Mouse (Mus musculus) forebrain, embryonic 14.5 days (tissue): ENCODE results near the gene Etv3. TPM values are rescaled to one million over a fixed set of nuclear protein-coding genes. Genes with fewer than 3 reads are reported as not detected.

Source experiments
- ATAC-seq: fragments of 200-750 bp; cut with Nextera tagmentation; 2 replicates; pipeline ENCODE4 v1.8.0; 2017; ENCODE audit warnings: mild to moderate bottlenecking, moderate library complexity
- DNase-seq: peaks from one replicate; pipeline ENCODE4 v3.0.0-alpha.2; 2015; ENCODE audit warnings: low spot score
- H3K27ac ChIP-seq: fragments of 300-500 bp; sonication (generic); 2 replicates; pipeline ENCODE4 v1.5.1; 2014; ENCODE audit warnings: low read depth, mild to moderate bottlenecking, control low read depth, low read length, moderate library complexity
- H3K27me3 ChIP-seq: fragments of 300-500 bp; sonication (generic); replicated peaks from 2 replicates; pipeline ENCODE4 v1.6.1; 2014; ENCODE audit warnings: low read length, control low read depth, mixed read lengths; ENCODE audit not compliant: control insufficient read depth, insufficient read depth
- H3K36me3 ChIP-seq: fragments of 300-500 bp; sonication (generic); 2 replicates; pipeline ENCODE4 v1.6.1; 2014; ENCODE audit warnings: low read length, control low read depth; ENCODE audit not compliant: control insufficient read depth, insufficient read depth
- H3K4me1 ChIP-seq: fragments of 300-500 bp; sonication (generic); 2 replicates; pipeline ENCODE4 v1.6.1; 2014; ENCODE audit warnings: antibody characterized with exemption, low read length, control low read depth; ENCODE audit not compliant: control insufficient read depth, insufficient read depth
- H3K4me2 ChIP-seq: fragments of 300-500 bp; sonication (generic); 2 replicates; pipeline ENCODE4 v1.6.1; 2014; ENCODE audit warnings: mild to moderate bottlenecking, control low read depth, low read length
- H3K4me3 ChIP-seq: fragments of 300-500 bp; sonication (generic); 2 replicates; pipeline ENCODE4 v1.5.1; 2014; ENCODE audit warnings: low read depth, low read length, control low read depth
- H3K9ac ChIP-seq: fragments of 300-500 bp; sonication (generic); 2 replicates; pipeline ENCODE4 v1.6.1; 2014; ENCODE audit warnings: mild to moderate bottlenecking, low read length, control low read depth, moderate library complexity
- H3K9me3 ChIP-seq: fragments of 300-500 bp; sonication (generic); replicated peaks from 2 replicates; pipeline ENCODE4 v1.6.1; 2016; ENCODE audit warnings: low read length, control low read depth, mixed read lengths; ENCODE audit not compliant: control insufficient read depth
- WGBS: fragments of 180-500 bp; shearing (Covaris S2); extraction: QIAGEN DNeasy Blood & Tissue Kit; methylation state at CpG from one replicate; pipeline ENCODE4 v1.1.7; 2014; 5-methylcytosine and 5-hydroxymethylcytosine counted together
- polyA plus RNA-seq: library from polyadenylated mRNA; unstranded; fragments of >200 nt; fragmentation: Nextera tagmentation; extraction: Ambion mirVana; gene quantifications from 2 replicates; pipeline ENCODE4 v1.2.1, GENCODE M21; 2014

Gene Etv3
- polyA plus RNA-seq, 1 experiment from 2014 or later, result 5.5 TPM

DNA sequence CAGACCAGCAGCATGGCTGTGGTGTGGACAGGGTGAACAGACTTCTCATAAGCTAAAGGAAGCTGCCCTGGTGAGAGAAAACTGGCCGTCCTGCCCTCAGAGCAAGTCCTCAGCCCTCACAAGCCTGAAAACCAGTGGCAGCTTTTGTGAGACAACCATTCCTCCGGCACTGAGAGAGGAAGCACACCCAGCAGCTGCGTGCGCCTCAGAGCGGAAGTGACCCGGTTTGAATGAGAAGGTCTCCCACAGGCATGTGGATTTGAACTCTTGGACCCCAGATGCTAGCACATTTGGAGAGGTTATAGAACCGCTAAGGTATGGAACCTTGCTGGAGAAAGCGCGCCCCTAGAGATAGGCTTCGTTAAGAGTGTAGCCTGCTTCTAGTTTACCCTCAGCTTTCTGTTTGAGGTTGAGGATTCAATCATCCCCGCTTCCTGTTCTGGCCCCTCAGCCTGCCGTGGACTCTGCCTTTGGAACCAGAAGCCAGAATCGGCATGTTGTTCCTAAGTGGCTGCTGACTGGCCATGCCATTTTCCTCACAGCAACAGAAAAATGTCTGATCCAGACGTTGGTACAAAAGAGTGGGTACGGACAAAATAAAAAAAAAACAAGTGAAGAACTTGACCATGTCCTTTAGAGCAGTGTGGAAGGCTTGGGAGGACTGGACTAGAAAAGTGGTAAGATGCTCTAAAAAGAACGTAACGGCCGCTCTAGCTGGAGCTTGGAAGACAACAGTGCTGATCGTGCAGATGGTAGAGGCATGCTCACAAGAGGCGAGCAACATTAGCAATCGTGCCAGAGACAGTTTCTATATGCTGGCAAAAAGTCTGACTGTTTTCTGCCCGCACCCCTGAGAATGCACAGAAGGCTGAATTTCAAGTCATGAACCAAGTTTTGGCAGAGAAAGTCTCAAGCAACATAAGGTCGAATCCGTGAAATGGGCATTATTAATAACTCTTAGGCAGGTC lies 24.8 kb upstream of the Etv3 start:
- H3K4me3 ChIP-seq, result no peak overlapping the region
- H3K27ac ChIP-seq, result no peak overlapping the region
- no peaks in the 10 kb centered on the region for H3K9me3 ChIP-seq
- H3K9ac ChIP-seq, result no peak overlapping the region
- H3K4me1 ChIP-seq, result no peaks in the 10 kb centered on the region
- no peaks in the 10 kb centered on the region for H3K27me3 ChIP-seq
- 82% methylated on average over 24 of the region's 24 CpGs for WGBS
- ATAC-seq (no peak), DNase-seq (no peak)
- no peak overlapping the region for H3K4me2 ChIP-seq
- H3K36me3 ChIP-seq, result no peaks in the 10 kb centered on the region

DNA sequence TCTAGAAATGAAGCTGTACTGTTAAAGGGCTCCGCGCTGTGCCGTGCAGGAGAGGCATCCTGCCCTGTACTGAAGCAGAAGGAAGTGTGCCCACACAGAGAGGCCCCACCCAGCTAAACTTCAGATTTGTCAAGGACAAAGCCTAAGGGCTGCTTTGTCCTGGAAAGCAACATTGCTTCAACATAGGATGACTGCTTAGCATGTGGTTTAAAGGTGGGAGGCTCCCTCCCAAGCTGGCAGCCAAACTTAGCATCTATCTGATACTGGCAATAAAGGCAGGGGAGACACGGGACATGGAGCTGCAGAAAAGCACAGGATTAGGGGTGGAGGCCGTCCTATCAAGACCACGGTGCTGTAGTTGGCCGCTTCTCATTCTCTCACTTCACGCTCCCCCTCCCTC lies 24.1 kb upstream of the Etv3 start:
- H3K4me2 ChIP-seq, result no peak overlapping the region
- 57% methylated on average over 8 of the region's 8 CpGs for WGBS
- no peak overlapping the region for H3K27ac ChIP-seq
- no peaks in the 10 kb centered on the region for H3K27me3 ChIP-seq
- H3K4me1 ChIP-seq, result no peaks in the 10 kb centered on the region
- DNase-seq (no peak), ATAC-seq (no peak)
- no peak overlapping the region for H3K9ac ChIP-seq
- H3K9me3 ChIP-seq, result no peaks in the 10 kb centered on the region
- H3K4me3 ChIP-seq, result no peak overlapping the region
- H3K36me3 ChIP-seq, result no peaks in the 10 kb centered on the region

DNA sequence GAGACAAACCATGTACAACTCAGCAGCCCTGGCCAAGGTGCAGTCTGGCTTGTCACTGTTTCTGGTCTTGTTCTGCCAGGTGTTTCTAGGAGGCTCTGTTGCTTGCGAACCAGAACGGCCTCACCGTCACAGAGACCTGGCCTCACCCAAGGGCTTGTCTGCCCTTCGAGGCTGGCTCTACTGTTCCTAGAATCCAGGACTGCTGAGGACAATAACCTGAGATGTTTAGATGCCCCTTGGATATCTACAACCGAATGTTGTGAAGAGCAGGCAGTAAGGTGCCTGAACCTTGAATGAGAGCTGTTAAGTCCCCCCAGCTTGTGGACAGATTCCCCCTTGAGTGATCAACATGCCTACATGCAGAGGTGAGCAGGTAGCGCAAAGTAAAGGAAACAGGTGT lies 22.4 kb upstream of the Etv3 start:
- Histone ChIP-seq H3K27me3 (no peaks in the 10 kb centered on the region), H3K4me2 (no peak overlapping the region), H3K27ac (no peak overlapping the region), H3K4me3 (no peak overlapping the region), H3K9ac (no peak overlapping the region), H3K4me1 (no peaks in the 10 kb centered on the region), H3K9me3 (no peaks in the 10 kb centered on the region), H3K36me3 (no peaks in the 10 kb centered on the region)
- no peak for ATAC-seq
- no peak for DNase-seq
- 91% methylated on average over 6 of the region's 6 CpGs for WGBS

DNA sequence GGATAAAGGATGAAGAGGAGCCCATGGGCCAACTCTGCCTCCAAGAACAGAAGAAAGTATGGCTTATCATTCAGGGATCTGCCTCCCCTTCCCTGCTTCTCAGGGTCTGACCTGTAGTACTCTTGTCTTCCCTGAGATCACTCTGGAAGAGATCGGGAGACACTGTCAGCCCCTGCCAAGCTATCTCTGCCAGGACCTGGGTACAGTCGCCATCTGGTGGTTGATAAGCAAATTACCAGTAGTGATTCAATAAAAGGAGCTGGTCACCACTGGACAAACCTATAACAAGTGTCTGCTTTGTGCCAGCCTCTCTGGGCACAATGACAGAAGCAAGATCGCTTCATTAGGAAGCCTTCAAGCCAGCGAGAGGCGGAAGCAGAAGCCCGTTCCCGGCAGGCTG lies 20.9 kb upstream of the Etv3 start:
- Histone ChIP-seq H3K4me1 (no peaks in the 10 kb centered on the region), H3K9ac (no peak overlapping the region), H3K27ac (no peak overlapping the region), H3K27me3 (no peaks in the 10 kb centered on the region), H3K4me2 (no peak overlapping the region), H3K36me3 (no peaks in the 10 kb centered on the region), H3K4me3 (no peak overlapping the region), H3K9me3 (no peaks in the 10 kb centered on the region)
- DNase-seq (peak; percentile 71), ATAC-seq (peak; percentile 62)
- WGBS, result 14% methylated on average over 7 of the region's 7 CpGs

DNA sequence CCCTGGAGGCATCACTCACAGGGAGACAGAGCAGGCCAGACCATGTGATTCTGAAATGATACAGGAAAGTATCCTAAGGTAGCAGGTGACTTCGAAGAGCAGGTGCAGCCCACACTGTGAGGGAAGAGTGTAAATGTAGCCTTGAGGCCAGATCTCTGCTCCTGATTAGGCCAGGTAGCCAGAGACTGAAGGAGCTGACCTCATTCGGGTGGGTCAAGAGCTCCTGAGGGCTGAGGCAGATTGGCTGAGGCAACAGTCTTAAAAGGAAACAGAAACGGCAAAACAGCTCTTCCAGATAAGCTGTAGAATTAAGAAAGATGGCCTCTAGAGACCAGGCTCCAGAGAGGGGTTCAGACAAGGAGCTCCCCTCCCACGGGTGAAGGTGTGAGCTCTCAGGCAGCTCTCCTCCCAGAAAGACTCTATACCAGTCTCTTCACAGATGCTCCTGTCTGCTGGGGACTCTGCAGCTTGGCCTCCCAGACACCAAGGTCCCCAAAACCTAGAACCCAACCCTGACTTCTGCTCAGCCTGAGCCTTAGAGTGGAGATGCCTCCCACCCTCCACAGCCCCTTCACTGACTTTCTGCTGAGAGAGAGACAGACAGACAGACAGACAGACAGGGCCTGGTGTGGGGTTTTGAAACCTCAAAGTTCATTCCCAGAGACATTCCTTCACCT lies 20.3 kb upstream of the Etv3 start:
- Histone ChIP-seq H3K36me3 (no peaks in the 10 kb centered on the region), H3K9ac (no peak overlapping the region), H3K27ac (no peak overlapping the region), H3K4me2 (no peak overlapping the region), H3K4me3 (no peak overlapping the region), H3K9me3 (no peaks in the 10 kb centered on the region), H3K4me1 (no peaks in the 10 kb centered on the region), H3K27me3 (no peaks in the 10 kb centered on the region)
- 74% methylated on average over 4 of the region's 4 CpGs for WGBS
- ATAC-seq (peak; percentile 32), DNase-seq (no peak)

DNA sequence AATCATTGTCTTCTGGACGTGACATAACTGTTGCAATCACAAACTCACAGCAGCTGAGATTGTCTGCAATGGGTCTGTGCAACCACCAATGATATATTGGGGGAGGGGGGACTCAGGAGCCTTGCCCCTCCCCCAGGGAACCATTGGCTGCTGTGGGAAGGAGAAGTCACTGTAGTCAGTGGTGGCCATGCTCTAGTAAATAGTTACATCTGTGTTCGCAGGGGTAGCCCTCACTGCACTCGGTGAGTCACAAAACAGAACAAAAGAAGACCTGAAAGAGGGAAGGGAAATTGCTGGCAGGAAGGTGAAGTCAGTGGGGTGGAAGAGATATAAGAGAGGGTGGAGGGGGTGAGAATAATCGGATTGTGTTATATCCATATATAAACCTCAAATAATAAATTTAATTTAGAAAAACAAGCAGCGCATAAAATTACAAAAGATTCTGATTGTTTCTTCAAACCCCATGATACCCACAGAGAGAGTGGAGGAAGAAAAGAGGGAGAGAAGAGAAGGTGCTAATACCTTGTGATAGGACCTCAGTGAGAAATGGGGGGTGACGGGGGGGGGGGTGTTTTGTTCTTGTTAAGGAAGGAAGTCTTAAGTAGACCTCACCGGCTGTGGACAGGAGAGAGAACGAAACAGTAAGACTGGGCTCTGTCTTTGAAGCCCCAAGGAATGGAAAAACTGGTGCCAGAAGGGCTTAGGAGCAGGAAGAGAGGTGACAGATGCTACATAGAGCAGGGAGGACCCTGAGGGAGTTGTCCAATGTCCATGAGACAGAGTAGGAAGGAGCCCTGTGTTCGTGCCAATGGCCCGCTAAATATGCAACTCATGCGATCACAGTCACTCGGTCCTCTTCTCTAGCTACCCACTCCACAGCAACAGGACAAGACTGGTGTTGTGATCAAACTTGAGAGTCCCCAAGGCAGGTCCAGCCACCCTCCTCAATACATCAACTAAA lies 18.5 kb upstream of the Etv3 start:
- ATAC-seq (no peak), DNase-seq (no peak)
- Histone ChIP-seq H3K9ac (no peak overlapping the region), H3K36me3 (no peaks in the 10 kb centered on the region), H3K27me3 (no peaks in the 10 kb centered on the region), H3K27ac (no peak overlapping the region), H3K4me3 (no peak overlapping the region), H3K4me2 (no peak overlapping the region), H3K4me1 (no peaks in the 10 kb centered on the region), H3K9me3 (no peaks in the 10 kb centered on the region)
- 67% methylated on average over 12 of the region's 12 CpGs for WGBS

DNA sequence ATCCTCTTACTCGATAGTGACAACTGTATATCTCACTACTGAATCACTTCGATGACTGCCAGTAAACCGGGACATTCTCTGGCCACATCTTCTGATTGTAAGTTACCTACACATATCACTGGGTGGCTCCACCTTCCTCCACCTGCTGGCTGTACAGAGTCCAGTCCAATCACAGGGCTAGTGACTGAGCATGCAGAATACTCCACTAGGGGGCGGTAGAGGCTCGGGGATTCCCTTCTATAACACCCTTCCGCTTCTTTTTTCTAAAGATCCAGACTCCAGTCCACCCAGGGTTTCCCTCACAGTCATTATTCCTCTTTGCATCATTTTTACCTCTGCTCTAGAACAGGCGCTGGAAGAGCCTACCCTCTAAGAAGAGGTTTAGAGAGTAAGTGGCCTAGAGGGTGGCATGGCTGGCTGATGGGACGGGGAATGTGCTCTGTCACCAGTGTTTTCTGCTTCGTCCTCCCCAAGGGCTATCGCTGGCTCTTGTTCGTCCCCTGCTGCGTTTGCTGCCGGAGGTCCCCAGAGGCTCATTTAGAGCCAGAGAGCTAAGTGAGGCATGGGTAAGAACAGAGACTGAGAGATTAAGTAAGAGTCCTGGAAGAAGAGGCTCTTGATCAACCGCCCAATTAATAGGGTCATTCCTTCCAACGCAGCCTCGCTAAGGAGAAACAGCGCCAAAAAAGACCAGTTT lies 16.9 kb upstream of the Etv3 start:
- peak overlapping the region; percentile 7; the same call in 1 of the 2 replicates for H3K4me3 ChIP-seq
- peak; percentile 85 for ATAC-seq
- WGBS, result 20% methylated on average over 17 of the region's 17 CpGs

DNA sequence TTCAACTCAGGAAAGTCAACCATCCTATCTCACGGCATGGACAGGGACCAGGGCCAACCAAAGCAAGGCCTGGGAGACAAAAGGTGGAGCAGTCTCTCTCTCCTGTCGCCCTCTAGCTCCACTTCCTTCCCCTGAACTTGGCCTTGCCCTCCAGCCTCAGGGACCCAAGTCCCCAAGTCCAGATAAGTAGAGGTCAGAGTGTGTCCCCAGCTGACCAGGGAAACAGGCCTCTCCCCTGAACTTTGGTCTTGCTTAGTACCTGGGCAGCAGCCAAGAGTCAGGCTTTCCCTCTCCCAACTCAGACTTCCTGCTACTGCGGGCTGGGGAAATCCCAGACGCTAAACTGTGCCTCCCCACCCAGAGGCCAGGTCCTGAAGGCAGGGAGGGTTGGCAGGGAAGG lies 16.1 kb upstream of the Etv3 start:
- no peak for DNase-seq
- Histone ChIP-seq H3K27ac (no peak overlapping the region), H3K4me2 (no peak overlapping the region), H3K9ac (peak overlapping the region; percentile 36; the same call in 1 of the 2 replicates), H3K9me3 (no peaks in the 10 kb centered on the region), H3K36me3 (no peaks in the 10 kb centered on the region), H3K4me1 (no peaks in the 10 kb centered on the region), H3K4me3 (no peak overlapping the region), H3K27me3 (no peaks in the 10 kb centered on the region)
- no peak for ATAC-seq
- 75% methylated on average over 4 of the region's 4 CpGs for WGBS

More for the DNA sequence above, 16.9 kb upstream of the Etv3 start:
- Histone ChIP-seq H3K27me3 (no peaks in the 10 kb centered on the region), H3K36me3 (no peaks in the 10 kb centered on the region), H3K4me1 (no peaks in the 10 kb centered on the region), H3K9me3 (no peaks in the 10 kb centered on the region), H3K9ac (peak overlapping the region; percentile 36; the same call in 1 of the 2 replicates), H3K27ac (no peak overlapping the region), H3K4me2 (peak overlapping the region; percentile 34)
- peak; percentile 90 for DNase-seq
